In the genomic region with DNA sequence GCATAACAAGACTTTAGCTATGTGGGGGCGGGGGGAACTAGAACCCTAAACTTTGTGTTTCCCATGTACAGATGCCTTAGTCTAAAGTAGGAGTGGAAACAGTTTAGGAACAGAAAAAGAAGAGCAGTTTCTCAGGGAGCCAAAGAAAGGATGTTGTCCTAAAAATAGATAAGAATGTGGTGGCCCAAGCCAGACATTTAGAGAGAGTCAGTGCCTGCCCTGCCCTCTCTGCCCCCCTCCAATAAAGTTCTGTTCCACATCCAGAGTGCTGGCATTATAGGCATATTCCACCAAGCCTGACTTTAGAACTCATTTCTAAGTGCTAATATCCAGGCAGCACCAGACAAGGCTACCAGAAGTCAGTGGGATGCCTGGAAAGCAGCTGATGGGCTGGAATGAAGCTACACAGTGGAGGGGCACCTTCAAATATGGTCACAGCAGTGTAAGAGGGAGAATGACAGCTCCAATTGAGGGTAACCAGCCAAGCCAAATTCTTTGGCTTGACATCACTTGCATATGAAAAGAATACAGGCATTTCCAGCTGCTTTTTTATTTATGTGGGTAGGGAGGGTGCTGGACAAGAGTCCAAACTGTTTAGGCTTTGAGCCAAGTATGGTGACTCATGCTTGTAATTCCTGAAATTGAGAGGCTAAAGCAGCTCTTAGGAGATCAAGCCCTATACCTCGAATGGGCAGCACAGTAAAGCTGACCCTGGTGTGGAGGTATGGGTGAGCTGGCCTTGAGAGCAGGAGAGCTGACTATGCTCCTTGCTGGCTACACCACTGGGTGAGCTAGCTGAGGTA, we compare ENCODE assay signal across 10 mouse cellular contexts. TPM values are rescaled to one million over a fixed set of nuclear protein-coding genes. Genes with fewer than 3 reads are reported as not detected.
DNase-seq lines count a peak whose midpoint lies in the region; ATAC-seq and TF ChIP-seq lines count a peak whose summit lies in the region.
"Had no signal": no experiment of that assay in that cellular context is flagged by ENCODE, and none has a peak within 500 bp of the region (broad histone marks: within the 10 kb centered on the region; RNA-seq: fewer than 3 reads in every experiment).

No protein-coding gene starts in this region.

- H3K27me3 ChIP-seq in forebrain, embryonic 13.5 days = peaks cover 5% of the 10 kb centered on the region; the same call in 1 of the 2 replicates
- H3K27me3 ChIP-seq in forebrain, embryonic 11.5 days (ENCODE audit: control insufficient read depth, insufficient read depth, low read length) = no peaks in the 10 kb centered on the region
- no peaks in the 10 kb centered on the region for H3K27me3 ChIP-seq in Patski
- H3K27me3 ChIP-seq: CH12.LX; embryonic facial prominence, embryonic 12.5 days had no signal

- H3K36me3 ChIP-seq in forebrain, embryonic 13.5 days (ENCODE audit: poor library complexity, severe bottlenecking) = no peaks in the 10 kb centered on the region
- H3K36me3 ChIP-seq in forebrain, embryonic 11.5 days (ENCODE audit: control insufficient read depth, insufficient read depth, low read length) = no peaks in the 10 kb centered on the region
- H3K36me3 ChIP-seq: embryonic facial prominence, embryonic 12.5 days had no signal

- no peak overlapping the region for H3K4me3 ChIP-seq in forebrain, embryonic 13.5 days
- no peak overlapping the region for H3K4me3 ChIP-seq in forebrain, embryonic 11.5 days (ENCODE audit: low read depth, low read length)
- H3K4me3 ChIP-seq: embryonic facial prominence, embryonic 12.5 days had no signal

- in situ Hi-C loops in Patski (cut with MboI; ENCODE audit: low pct_unique_long_range_greater_than_20kb) = loop anchor here (5.0 to 25.0 kb wide), 2 partner anchors 34 to 269 kb away; no protein-coding TSS in a partner anchor

- no peak overlapping the region for H3K27ac ChIP-seq in forebrain, embryonic 13.5 days
- no peak overlapping the region for H3K27ac ChIP-seq in forebrain, embryonic 11.5 days (ENCODE audit: low read depth, low read length)
- H3K27ac ChIP-seq: embryonic facial prominence, embryonic 12.5 days had no signal

- no peak overlapping the region for H3K4me2 ChIP-seq in forebrain, embryonic 13.5 days
- H3K4me2 ChIP-seq in forebrain, embryonic 11.5 days (ENCODE audit: low read depth, low read length, severe bottlenecking) = no peak overlapping the region
- H3K4me2 ChIP-seq: embryonic facial prominence, embryonic 12.5 days had no signal

- POLR2A ChIA-PET in Patski (lab: Charles Lee) = interaction anchor here (0.5 to 1.1 kb wide), 3 partner anchors 18 to 37 kb away, joined by 3 to 4 read pairs (median 3); no protein-coding TSS in a partner anchor

- CTCF ChIA-PET in Patski (lab: Charles Lee) = interaction anchor here (0.6 to 1.8 kb wide), 4 partner anchors 9 to 784 kb away, joined by 3 to 6 read pairs (median 3); no protein-coding TSS in a partner anchor

- 58% methylated on average over 2 of the region's 2 CpGs for WGBS in forebrain, embryonic 13.5 days
- WGBS in forebrain, embryonic 11.5 days = 72% methylated on average over 2 of the region's 2 CpGs

- no peaks in the 10 kb centered on the region for H3K9me3 ChIP-seq in forebrain, embryonic 13.5 days (replicated peaks)
- no peaks in the 10 kb centered on the region for H3K9me3 ChIP-seq in forebrain, embryonic 11.5 days (ENCODE audit: control insufficient read depth, low read length)
- H3K9me3 ChIP-seq: embryonic facial prominence, embryonic 12.5 days had no signal

- H3K9ac ChIP-seq in forebrain, embryonic 13.5 days = 0 out of 2 replicates have a peak overlapping the region, but pooled peaks have one; percentile 5
- no peak overlapping the region for H3K9ac ChIP-seq in forebrain, embryonic 11.5 days (ENCODE audit: low read length)
- H3K9ac ChIP-seq: embryonic facial prominence, embryonic 12.5 days had no signal

- TF ChIP-seq CTCF in Patski (IDR thresholded peaks at IDR 0.05) = no peak

- 0 out of 2 replicates have a peak, but pooled peaks have one; percentile 48 for ATAC-seq in forebrain, embryonic 13.5 days
- ATAC-seq in forebrain, embryonic 11.5 days (replicated peaks; ENCODE audit: low FRiP score) = no peak
- peak; percentile 60 for ATAC-seq in Patski
- peak; percentile 42 for ATAC-seq in megakaryocyte-erythroid progenitor cell, adult 5-6 weeks (replicated peaks; ENCODE audit: low FRiP score, low TSS enrichment, poor library complexity, severe bottlenecking)

- no peak for DNase-seq in forebrain, embryonic 11.5 days (ENCODE audit: low spot score)
- peak; percentile 86 for DNase-seq in Patski (ENCODE audit: low read depth, low spot score)
- peak; percentile 40 for DNase-seq in gastrocnemius, postnatal 25 days
- peak; percentile 53 for DNase-seq in kidney, adult 18-20 months
- DNase-seq in layer of hippocampus, postnatal 10 days (ENCODE audit: low spot score in 2 of 2) = no peak
- no peak for DNase-seq in spleen, postnatal 4 days (ENCODE audit: low spot score in 2 of 2)

- H3K4me1 ChIP-seq in forebrain, embryonic 13.5 days = peaks cover 12% of the 10 kb centered on the region
- H3K4me1 ChIP-seq in forebrain, embryonic 11.5 days (replicated peaks; ENCODE audit: control insufficient read depth, insufficient read depth, low read length) = no peaks in the 10 kb centered on the region
- H3K4me1 ChIP-seq: embryonic facial prominence, embryonic 12.5 days had no signal

RNA-seq across cellular contexts. Expression of a gene that starts 6.6 kb away (rescaled TPM):
- polyA plus RNA-seq in forebrain, embryonic 13.5 days (2015; fragmentation: Nextera tagmentation; extraction: Ambion mirVana) = 69.5 and 71.4 TPM in 2 replicates
- polyA plus RNA-seq in forebrain, embryonic 11.5 days (2014; fragmentation: Nextera tagmentation; extraction: Ambion mirVana) = 66.4 and 67.5 TPM in 2 replicates
- polyA plus RNA-seq in Patski (2021) = 42.8 TPM
- total RNA-seq in gastrocnemius, postnatal 25 days (2021) = 10 to 100 TPM; 22.3 to 28.3 TPM
- 42.8 and 47.7 TPM in 2 replicates for total RNA-seq in megakaryocyte-erythroid progenitor cell, adult 5-6 weeks (2014; fragmentation: Nextera tagmentation)
- total RNA-seq in megakaryocyte-erythroid progenitor cell, adult 5-6 weeks (2017) = 42.9 and 59.7 TPM in 2 replicates
- 10 to 100 TPM; 52.4 to 61.5 TPM for total RNA-seq in layer of hippocampus, postnatal 10 days (2021)

RNA-seq across cellular contexts. Expression of a gene that starts 24.7 kb away (rescaled TPM):
- 45.8 and 51.1 TPM in 2 replicates for polyA plus RNA-seq in forebrain, embryonic 13.5 days (2015; fragmentation: Nextera tagmentation; extraction: Ambion mirVana)
- 36.2 and 39.9 TPM in 2 replicates for polyA plus RNA-seq in forebrain, embryonic 11.5 days (2014; fragmentation: Nextera tagmentation; extraction: Ambion mirVana)
- 98.5 TPM for polyA plus RNA-seq in Patski (2021)
- 10 to 100 TPM; 77.7 to 82.2 TPM for total RNA-seq in gastrocnemius, postnatal 25 days (2021)
- 96.2 and 126 TPM in 2 replicates for total RNA-seq in megakaryocyte-erythroid progenitor cell, adult 5-6 weeks (2014; fragmentation: Nextera tagmentation)
- total RNA-seq in megakaryocyte-erythroid progenitor cell, adult 5-6 weeks (2017) = 252 and 297 TPM in 2 replicates
- total RNA-seq in layer of hippocampus, postnatal 10 days (2021) = 10 to 100 TPM; 89.6 to 89.8 TPM

RNA-seq across cellular contexts. Expression of a gene that starts 33.1 kb away (rescaled TPM):
- 47.9 and 49.3 TPM in 2 replicates for polyA plus RNA-seq in forebrain, embryonic 13.5 days (2015; fragmentation: Nextera tagmentation; extraction: Ambion mirVana)
- polyA plus RNA-seq in forebrain, embryonic 11.5 days (2014; fragmentation: Nextera tagmentation; extraction: Ambion mirVana) = 52.6 and 55.9 TPM in 2 replicates
- 112 TPM for polyA plus RNA-seq in Patski (2021)
- total RNA-seq in gastrocnemius, postnatal 25 days (2021) = 10 to 100 TPM; 52.1 to 53.5 TPM
- total RNA-seq in megakaryocyte-erythroid progenitor cell, adult 5-6 weeks (2014; fragmentation: Nextera tagmentation) = 46.2 and 48.5 TPM in 2 replicates
- 41.6 and 54.4 TPM in 2 replicates for total RNA-seq in megakaryocyte-erythroid progenitor cell, adult 5-6 weeks (2017)
- 100 to 1,000 TPM; 139 to 164 TPM for total RNA-seq in layer of hippocampus, postnatal 10 days (2021)

Comparison
In these comparisons a context has a peak if more than half of its experiments do, and no peak if none do; other contexts are left out.
1. DNase-seq: peak in Patski (single experiment), gastrocnemius, postnatal 25 days (single experiment) and kidney, adult 18-20 months (single experiment); none in forebrain, embryonic 11.5 days (single experiment), layer of hippocampus, postnatal 10 days (0 of 2) and spleen, postnatal 4 days (0 of 2).